Mouse (Mus musculus): ENCODE measurements at regions not wholly inside any gene's neighbourhood (a gene's known extent, or its start where the extent isn't known, plus 50 kb on each side); places are given as distances from the start of the nearest gene placed in this dataset.
A peak's percentile ranks its signal among the peaks of the same experiment; 100 is the strongest.

DNA sequence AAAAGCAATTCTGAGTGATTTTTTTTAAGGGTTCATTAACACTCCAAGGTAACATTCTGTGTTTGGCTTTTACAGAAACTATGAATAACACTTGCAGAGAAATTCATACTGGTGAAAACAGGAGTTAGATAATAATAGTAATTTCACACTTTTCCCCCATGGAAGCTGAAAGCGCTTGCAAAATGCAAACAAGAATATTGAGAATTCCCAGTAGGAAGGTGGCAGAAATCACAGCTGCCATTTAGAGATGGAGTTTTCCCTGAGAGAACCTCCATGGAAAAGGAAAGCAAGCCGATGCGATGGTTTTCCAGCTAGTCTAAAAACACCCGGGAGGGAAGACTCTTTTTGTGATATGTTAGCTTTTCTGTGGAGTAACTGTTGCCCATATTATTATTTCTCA lies 174.1 kb upstream of the App start:
- Histone ChIP-seq H3K27ac (ENCODE audit: insufficient read depth, low read length) (no peak overlapping the region), H3K4me1 (ENCODE audit: control insufficient read depth, insufficient read depth, low read length) (no peaks in the 10 kb centered on the region), H3K4me3 (ENCODE audit: insufficient read depth, low read length) (no peak overlapping the region)
- TF ChIP-seq CTCF (IDR thresholded peaks at IDR 0.05; ENCODE audit: borderline replicate concordance, insufficient read depth, low read length) (no peak), POLR2A (IDR thresholded peaks at IDR 0.05; ENCODE audit: low read depth, low read length) (no peak)

DNA sequence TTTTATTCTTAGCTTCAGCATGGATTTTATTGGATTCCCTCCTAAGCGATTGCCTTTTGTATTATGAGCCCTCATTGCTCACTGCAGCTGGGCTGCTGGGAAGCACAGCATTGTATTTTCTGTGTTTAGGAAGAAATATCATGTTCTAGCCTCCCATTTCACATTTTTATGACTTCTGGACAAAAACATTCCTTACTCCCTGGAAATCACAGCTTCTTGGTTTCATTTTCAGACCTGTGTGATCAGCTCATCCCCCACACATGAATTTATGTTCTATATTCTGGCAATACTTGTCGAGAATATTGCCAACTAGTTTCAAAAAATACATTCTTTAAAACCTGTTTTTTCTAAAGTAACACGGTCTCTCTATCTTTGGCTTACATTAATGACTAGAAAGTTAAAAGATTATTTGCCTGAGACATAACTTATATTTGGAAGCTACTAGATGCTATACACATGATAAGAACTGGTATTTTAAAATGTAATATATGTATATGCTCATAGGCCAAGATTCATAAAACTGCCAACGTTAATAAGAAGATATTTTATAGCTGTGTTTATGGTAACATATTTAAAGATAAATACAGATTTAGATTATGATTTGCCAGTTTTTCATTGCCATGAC lies 163.0 kb upstream of the App start:
- no peak for TF ChIP-seq POLR2A (IDR thresholded peaks at IDR 0.05; ENCODE audit: low read depth, low read length)
- H3K4me1 ChIP-seq (ENCODE audit: control insufficient read depth, insufficient read depth, low read length) = no peaks in the 10 kb centered on the region
- no peak overlapping the region for H3K4me3 ChIP-seq (ENCODE audit: insufficient read depth, low read length)
- H3K27ac ChIP-seq (ENCODE audit: insufficient read depth, low read length) = no peak overlapping the region

DNA sequence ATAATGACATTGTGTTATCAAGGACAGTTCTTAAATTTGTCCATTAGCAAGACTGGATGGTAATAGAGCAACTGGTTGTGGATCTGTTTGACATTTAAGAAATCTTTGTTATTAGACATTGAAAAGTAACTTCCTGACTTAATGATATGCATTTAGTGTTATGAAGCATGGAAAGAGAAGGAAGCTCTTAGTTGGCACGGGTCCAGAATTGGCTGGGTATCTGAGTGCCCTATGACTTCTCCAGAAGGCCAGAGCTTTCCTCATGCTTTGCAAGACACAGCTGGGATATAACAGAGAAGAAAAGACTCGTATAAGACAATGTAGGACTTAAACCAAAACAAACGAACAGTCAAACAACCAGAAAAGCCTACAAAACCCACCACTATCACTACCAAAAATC lies 160.0 kb upstream of the App start:
- Histone ChIP-seq H3K4me1 (ENCODE audit: control insufficient read depth, insufficient read depth, low read length) (no peaks in the 10 kb centered on the region), H3K4me3 (ENCODE audit: insufficient read depth, low read length) (no peak overlapping the region), H3K27ac (ENCODE audit: insufficient read depth, low read length) (no peak overlapping the region)
- TF ChIP-seq CTCF (IDR thresholded peaks at IDR 0.05; ENCODE audit: borderline replicate concordance, insufficient read depth, low read length) (no peak), POLR2A (IDR thresholded peaks at IDR 0.05; ENCODE audit: low read depth, low read length) (no peak)

DNA sequence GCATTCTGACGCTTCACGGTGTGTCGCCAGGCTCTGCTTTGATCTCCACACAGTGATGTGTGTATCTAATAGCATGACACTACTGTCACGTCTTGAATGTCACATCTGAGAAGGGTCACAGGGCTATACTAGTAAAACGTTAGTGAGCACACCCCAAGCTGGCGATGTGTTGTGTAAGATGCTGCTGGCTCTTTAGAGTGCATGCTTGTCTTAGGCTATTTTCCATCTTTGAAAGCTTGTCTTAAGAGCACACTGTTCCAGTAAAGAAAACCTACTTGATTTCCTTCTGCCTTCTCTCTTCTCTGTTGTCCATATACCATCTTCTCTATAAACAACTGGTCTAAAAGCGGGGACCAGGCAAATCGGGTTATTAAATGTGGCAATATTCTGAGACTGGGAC lies 138.5 kb upstream of the App start:
- H3K4me3 ChIP-seq (ENCODE audit: insufficient read depth, low read length) = no peak overlapping the region
- H3K4me1 ChIP-seq (ENCODE audit: control insufficient read depth, insufficient read depth, low read length) = no peaks in the 10 kb centered on the region; the same call in 1 of the 2 replicates
- H3K27ac ChIP-seq (ENCODE audit: insufficient read depth, low read length) = no peak overlapping the region
- TF ChIP-seq CTCF (IDR thresholded peaks at IDR 0.05; ENCODE audit: borderline replicate concordance, insufficient read depth, low read length) = no peak
- no peak for TF ChIP-seq POLR2A (IDR thresholded peaks at IDR 0.05; ENCODE audit: low read depth, low read length)

DNA sequence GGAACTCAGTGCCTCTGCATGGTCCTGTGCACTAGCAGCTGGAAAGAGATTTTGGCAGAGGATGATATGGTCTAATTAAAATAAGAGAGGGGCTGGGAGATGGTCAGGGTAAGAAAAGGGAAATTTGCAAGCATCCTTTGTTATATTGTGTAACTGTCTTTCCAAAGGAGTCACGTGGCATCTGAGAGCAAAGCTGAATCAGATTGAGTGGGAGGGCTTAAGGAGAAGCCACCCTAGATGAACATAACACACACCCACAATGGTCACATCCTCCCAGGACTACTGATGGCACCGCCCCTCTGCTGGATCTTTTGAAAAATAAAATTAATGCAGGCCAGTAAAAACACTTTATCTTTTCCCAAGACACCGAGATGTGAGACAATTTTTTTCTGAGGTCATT lies 135.9 kb upstream of the App start:
- H3K4me1 ChIP-seq (ENCODE audit: control insufficient read depth, insufficient read depth, low read length) = no peaks in the 10 kb centered on the region; the same call in 1 of the 2 replicates
- no peak overlapping the region for H3K27ac ChIP-seq (ENCODE audit: insufficient read depth, low read length)
- TF ChIP-seq POLR2A (IDR thresholded peaks at IDR 0.05; ENCODE audit: low read depth, low read length) (no peak), CTCF (IDR thresholded peaks at IDR 0.05; ENCODE audit: borderline replicate concordance, insufficient read depth, low read length) (no peak)
- no peak overlapping the region for H3K4me3 ChIP-seq (ENCODE audit: insufficient read depth, low read length)

DNA sequence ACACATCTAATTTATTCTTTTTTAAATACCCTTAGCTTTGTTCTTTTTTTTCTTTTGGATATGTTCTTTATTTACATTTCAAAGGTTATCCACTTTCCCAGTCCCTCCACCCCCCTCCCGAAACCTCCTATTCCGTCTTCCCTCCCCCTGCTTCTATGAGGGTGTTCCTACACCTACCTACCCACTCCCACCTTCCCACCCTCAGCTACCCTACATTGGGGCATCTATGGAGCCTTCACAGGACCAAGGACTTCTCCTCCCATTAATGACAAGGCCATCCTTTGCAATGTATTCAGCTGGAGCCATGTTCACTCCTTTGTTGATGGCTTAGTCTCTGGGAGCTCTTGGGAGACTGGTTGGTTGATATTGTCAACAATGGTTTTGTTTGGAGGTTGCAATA lies 134.9 kb upstream of the App start:
- no peak overlapping the region for H3K4me3 ChIP-seq (ENCODE audit: insufficient read depth, low read length)
- no peak overlapping the region for H3K27ac ChIP-seq (ENCODE audit: insufficient read depth, low read length)
- H3K4me1 ChIP-seq (ENCODE audit: control insufficient read depth, insufficient read depth, low read length) = no peaks in the 10 kb centered on the region; the same call in 1 of the 2 replicates
- TF ChIP-seq POLR2A (IDR thresholded peaks at IDR 0.05; ENCODE audit: low read depth, low read length) = no peak
- no peak for TF ChIP-seq CTCF (IDR thresholded peaks at IDR 0.05; ENCODE audit: borderline replicate concordance, insufficient read depth, low read length)

DNA sequence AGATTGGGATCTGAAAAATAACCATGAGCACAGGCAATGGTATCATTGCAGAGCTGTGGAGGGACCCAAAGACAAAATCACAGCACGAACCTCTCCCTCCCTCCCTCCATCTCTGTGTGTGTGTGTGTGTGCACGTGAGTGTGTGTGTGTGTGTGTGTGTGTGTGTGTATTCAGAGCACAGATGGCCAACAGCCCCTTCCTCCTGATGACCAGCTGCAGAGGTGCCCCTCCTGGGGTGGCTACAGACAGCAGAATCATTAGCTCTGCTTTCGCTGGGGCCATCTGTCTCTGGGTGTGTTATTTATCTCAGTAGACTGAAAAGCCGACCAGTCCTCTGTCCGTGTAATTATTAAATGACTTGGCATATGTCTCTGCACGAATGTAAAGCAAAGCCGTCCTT lies 134.4 kb upstream of the App start:
- TF ChIP-seq CTCF (IDR thresholded peaks at IDR 0.05; ENCODE audit: borderline replicate concordance, insufficient read depth, low read length) = no peak
- no peak for TF ChIP-seq POLR2A (IDR thresholded peaks at IDR 0.05; ENCODE audit: low read depth, low read length)
- no peak overlapping the region for H3K4me3 ChIP-seq (ENCODE audit: insufficient read depth, low read length)
- no peak overlapping the region for H3K27ac ChIP-seq (ENCODE audit: insufficient read depth, low read length)
- no peaks in the 10 kb centered on the region; the same call in 1 of the 2 replicates for H3K4me1 ChIP-seq (ENCODE audit: control insufficient read depth, insufficient read depth, low read length)

DNA sequence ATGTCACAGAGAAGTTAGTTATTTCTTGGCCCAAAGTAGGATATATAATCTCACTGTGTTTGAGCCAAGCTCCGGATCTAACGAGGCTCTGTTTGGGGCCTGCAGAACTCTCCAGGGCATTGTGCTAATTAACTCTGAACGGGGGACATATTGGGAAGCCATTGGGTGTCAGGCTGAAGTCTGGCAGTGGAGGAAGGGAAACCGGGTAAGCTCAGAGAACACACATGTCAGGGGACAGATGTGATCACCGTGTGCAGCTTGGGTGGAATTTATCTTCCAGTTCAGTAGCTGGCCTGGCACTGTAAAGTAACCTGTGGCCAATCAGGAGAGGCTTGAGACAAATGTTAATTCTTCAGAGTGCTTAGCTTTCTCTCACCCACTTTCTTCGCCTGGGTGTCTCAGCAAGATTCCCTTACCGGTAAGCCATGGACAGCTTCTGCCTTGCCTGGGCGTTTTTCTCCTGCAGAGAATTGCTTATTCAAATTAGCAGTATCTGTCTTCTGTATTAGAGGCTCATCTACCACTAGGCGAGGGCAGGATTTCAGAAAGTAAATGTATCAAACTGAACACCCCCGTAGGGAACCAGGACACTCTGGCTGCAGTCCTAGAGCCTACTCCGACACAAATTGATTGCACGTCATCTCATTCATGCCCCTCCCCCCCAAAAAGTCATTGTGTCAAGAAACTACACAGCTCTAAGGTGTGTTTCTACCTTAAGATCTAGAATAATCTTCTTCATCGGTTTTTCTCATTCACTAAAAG lies 126.7 kb upstream of the App start:
- H3K27ac ChIP-seq (ENCODE audit: insufficient read depth, low read length) = no peak overlapping the region
- peaks cover 13% of the 10 kb centered on the region for H3K4me1 ChIP-seq (ENCODE audit: control insufficient read depth, insufficient read depth, low read length)
- H3K4me3 ChIP-seq (ENCODE audit: insufficient read depth, low read length) = no peak overlapping the region
- TF ChIP-seq POLR2A (IDR thresholded peaks at IDR 0.05; ENCODE audit: low read depth, low read length) (no peak), CTCF (IDR thresholded peaks at IDR 0.05; ENCODE audit: borderline replicate concordance, insufficient read depth, low read length) (no peak)

DNA sequence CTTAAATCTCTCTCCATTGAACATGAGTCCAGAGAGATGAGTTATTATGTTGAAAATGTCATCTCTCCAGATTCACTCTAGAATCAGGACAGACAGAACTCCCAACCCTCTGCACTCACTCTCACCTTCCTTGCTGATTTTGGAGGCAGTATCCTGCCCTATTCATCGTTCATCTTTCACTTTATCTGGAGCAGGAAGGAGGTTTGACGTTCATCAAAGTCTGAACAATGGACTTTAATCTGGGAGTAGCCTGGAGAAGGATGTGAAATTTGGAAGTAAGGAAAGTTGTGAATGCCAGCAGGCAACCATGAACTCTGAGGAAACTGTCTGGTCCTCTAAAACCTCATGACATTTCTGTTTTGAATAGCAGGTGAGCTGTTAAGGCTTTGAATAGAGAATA lies 125.0 kb upstream of the App start:
- Histone ChIP-seq H3K27ac (ENCODE audit: insufficient read depth, low read length) (peak overlapping the region; percentile 79), H3K4me1 (ENCODE audit: control insufficient read depth, insufficient read depth, low read length) (peaks cover 13% of the 10 kb centered on the region), H3K4me3 (ENCODE audit: insufficient read depth, low read length) (no peak overlapping the region)
- no peak for TF ChIP-seq POLR2A (IDR thresholded peaks at IDR 0.05; ENCODE audit: low read depth, low read length)
- no peak for TF ChIP-seq CTCF (IDR thresholded peaks at IDR 0.05; ENCODE audit: borderline replicate concordance, insufficient read depth, low read length)

Measured in embryonic fibroblast, embryonic 13.5 days (primary cell).